Mouse (Mus musculus): ENCODE results near the gene Morn3.

Gene Morn3

DNA sequence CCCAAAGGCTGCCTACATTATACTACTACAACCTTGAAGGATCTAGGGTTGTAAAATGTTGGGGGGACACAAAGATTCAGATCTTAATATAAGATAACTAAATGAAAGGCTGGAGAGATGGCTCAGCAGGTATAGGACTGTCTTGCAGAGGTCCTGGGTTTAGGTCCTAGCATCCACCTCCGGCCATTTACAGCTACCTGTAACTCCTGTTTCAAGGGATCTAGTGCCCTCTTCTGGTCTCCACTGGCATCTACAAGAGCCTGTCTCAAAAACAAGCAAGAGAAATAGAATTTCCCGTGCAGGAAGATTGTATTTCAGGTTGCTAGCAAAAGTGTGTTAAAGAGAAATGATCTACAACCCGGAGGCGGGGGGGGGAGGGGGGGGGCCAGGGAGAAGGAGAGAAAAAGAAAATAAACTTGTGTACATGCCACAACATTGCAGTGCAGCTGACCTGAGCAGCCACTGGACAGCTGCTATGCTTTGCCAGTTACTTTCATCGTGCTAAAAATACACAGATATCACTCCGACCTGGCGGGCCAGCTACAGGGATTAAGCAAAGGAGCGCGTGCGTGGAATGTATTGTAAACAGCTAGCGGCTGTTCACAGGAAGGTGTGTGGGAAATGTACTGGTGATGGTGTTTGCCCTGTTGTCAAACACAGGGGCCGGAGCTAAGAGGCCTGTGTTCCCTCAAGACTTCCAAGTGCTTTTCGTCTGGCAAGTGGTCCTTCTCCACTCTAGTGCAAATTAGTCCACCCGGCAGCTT lies 13.1 kb upstream of the Morn3 start:
- DNase-seq = peak; percentile 48

GRCm38 (mm10) chr5:123058251-123059102 lies 11.7 kb upstream of the Morn3 start:
- no peak for DNase-seq

GRCm38 (mm10) chr5:123057366-123058250 lies 10.8 kb upstream of the Morn3 start:
- peak; percentile 99 for DNase-seq

DNA sequence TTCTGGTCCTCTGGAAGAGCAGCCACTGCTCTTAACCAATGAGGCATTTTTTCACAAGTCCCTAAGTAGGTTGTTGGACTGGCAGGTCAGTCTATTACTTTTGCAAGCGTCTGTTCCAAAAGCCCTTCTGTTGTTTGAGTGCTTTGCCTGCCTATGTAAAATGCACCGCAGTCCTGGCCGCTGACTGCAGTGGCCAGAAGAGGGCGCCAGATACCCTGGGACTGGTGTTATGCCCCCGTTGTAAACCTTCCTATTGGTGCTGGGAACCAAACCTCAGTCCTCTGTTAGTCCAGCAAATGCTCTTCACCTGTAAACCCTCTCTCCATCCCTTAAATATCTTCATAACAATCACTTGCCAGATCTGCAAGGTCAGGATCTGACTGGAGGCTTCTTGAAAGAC lies 4.9 kb upstream of the Morn3 start:
- no peak for DNase-seq

- no peak for DNase-seq
These were observed 4.1 kb upstream of the Morn3 start for GRCm38 (mm10) chr5:123050918-123051317.

GRCm38 (mm10) chr5:123049271-123049670 lies 2.5 kb upstream of the Morn3 start:
- peak; percentile 28 for DNase-seq

GRCm38 (mm10) chr5:123045561-123046295 lies 1.1 kb downstream of the Morn3 start:
- DNase-seq = peak; percentile 88

DNA sequence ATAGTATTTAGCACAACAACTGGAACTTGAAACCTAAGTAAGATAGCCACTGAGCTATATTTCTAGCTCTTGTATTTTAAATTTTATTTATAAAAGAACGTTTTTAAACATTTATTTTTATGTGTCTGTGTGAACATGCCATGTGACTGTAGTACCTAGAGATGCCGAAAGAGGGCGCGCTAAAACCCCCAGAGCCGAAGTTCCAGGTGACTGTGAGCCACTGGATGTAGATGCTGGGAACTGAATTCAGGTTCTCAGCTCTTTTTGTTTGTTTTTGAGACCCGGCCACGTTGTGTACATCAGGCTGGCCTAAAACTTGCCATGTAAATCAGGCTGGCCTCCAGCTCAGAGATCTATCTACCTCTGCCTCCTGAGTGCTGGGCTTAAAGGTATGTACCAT lies 3.0 kb downstream of the Morn3 start:
- DNase-seq = peak; percentile 56

GRCm38 (mm10) chr5:123040796-123041195 lies 6.0 kb downstream of the Morn3 start:
- no peak for DNase-seq

GRCm38 (mm10) chr5:123039120-123039752 lies 7.6 kb downstream of the Morn3 start:
- peak; percentile 90 for DNase-seq

DNA sequence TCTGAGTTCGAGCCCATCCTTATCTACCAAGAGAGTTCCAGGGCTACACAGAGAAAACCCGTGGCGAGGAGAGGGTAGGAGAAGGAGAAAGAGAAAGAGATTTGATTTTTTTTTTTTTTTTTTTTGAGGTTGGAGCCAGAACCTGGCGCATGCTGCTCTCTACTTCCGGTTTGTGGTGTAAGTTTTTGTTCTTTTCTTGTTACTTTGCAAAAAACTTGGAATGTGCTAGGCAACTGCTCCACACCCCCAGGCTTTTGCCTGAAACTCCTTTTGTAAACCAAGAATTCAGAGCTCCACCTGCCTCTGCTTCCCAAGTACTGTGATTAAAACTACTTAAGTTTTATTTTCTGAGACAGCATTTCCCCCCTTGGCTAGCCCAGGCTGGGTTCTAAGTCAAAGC lies 8.7 kb downstream of the Morn3 start:
- DNase-seq = no peak

DNA sequence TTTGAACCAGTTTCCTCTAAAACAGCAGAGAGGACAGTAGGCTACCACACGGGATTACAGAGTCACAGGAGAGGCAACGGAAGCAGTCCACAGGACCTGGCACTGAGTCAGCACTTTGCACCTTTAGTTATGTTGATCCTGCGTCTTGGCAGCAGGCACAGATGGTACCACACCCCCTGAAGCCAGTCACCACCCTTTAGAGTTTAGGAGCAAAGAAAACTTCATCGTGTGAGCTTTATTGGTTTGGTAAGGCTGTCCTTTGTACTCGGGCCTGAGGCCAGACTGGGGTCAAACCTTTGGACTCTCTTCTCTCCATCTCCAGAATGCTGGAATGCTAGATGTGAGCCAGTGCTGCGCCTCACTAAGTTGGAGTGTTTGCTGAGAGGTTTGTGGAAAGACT lies 11.3 kb downstream of the Morn3 start:
- peak; percentile 54 for DNase-seq

- DNase-seq = no peak
These were observed 11.7 kb downstream of the Morn3 start for GRCm38 (mm10) chr5:123035089-123035488.

DNA sequence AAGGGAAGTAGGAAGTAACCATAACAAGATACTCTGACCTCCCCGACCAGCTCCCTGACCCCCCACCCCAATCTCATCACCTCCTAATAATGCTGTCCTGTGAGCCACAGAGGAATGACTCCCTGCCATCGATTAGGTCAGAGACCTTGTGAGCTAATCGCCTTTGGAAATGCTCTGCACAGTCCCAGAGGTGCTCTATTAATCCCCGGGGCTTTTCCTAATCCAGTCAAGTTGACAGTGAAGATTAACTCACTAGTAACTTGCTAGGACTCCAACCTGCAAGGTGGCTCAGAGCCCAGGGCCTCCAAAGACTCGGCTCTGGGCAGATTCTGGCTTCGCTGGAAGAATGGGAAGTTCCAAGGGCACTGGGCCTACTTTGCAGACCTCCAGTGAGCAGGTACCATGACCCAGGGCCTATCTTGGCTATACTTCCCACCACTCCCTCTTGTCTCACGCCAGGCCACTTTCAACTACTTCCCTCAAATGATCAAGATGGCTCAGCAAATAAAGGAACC lies 13.1 kb downstream of the Morn3 start:
- no peak for DNase-seq

DNA sequence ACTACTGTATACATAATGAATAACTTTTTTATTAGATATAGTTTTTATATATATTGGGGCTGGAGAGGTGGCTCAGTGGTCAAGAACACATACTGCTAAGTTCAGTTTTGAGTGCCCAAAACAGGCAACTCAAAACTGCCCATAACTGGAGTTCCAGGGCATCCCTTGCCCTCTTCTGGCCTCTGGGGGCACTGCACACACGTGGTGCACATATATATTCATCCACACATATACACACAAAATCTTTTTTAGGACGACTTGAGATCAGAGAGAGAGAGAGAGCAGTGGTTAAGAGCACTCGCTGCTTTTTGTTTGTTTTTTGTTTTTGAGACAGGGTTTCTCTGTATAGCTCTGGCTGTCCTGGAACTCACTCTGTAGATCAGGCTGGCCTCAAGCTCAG lies 15.5 kb downstream of the Morn3 start:
- DNase-seq = no peak

- DNase-seq = no peak
These were observed 17.1 kb downstream of the Morn3 start for GRCm38 (mm10) chr5:123029729-123030128.

DNA sequence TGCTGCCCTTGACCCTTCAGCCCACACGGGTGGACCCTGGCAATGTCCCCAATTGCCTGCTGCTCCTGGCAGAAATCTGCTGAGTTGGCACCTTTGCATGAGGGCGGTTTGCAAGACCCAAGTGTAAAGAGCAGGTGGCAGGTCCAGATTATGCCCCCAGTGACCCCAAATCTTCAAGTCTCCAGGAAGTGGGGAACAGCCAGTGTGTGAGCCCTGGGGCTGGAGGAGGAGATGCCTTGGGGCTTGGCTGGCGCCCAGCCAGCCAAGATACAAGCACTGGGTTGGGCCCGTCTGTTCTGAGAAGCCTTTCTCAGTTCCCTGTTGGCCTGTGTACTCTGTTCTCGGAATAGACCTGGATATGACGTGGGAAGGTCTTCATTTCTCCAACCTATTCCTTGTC lies 19.4 kb downstream of the Morn3 start:
- peak; percentile 21 for DNase-seq

DNA sequence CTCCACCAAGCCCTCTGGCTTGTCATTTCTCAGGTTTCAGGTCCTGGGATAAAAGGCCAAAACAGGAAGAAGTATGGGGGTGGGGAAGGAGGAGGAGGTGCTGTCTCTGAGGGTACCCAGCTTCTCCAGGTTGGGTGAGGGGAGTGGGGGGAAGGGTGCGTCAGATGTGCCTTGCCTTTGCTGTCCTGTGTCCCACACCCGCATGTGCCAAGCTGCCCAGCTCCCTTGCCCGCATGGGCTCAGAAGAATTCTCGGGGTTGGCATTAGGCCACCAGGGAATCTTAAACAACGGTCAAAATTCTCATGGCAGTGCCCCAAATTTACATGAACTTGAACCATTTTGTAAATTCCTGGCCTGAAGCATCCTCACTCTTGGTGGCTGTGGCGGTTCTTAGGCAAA lies 20.4 kb downstream of the Morn3 start:
- DNase-seq = no peak

- no peak for DNase-seq
These were observed 21.7 kb downstream of the Morn3 start for GRCm38 (mm10) chr5:123024965-123025573.

GRCm38 (mm10) chr5:123024312-123024711 lies 22.5 kb downstream of the Morn3 start:
- DNase-seq = no peak

- DNase-seq = peak; percentile 55
These were observed 23.8 kb downstream of the Morn3 start for GRCm38 (mm10) chr5:123023049-123023448.

All from lung, postnatal 14 days (tissue).